15 mouse cellular contexts compared by ENCODE assay signal in genomic region chr6:33094671-33095233, GRCm38 (mm10). TPM values are rescaled to one million over a fixed set of nuclear protein-coding genes. Genes with fewer than 3 reads are reported as not detected.
DNase-seq lines count a peak whose midpoint lies in the region; ATAC-seq and TF ChIP-seq lines count a peak whose summit lies in the region.
"Had no signal": no experiment of that assay in that cellular context is flagged by ENCODE, and none has a peak within 500 bp of the region (broad histone marks: within the 10 kb centered on the region; RNA-seq: fewer than 3 reads in every experiment).

No protein-coding gene starts in this region.

- no peak overlapping the region for H3K4me2 ChIP-seq in forebrain, postnatal 0 days (ENCODE audit: low read depth)
- no peak overlapping the region for H3K4me2 ChIP-seq in forebrain, embryonic 12.5 days
- no peak overlapping the region for H3K4me2 ChIP-seq in heart, embryonic 12.5 days
- H3K4me2 ChIP-seq: lung, embryonic 15.5 days had no signal

- H3K4me3 ChIP-seq in forebrain, postnatal 0 days (ENCODE audit: low read depth, low read length) = no peak overlapping the region
- H3K4me3 ChIP-seq in forebrain, embryonic 12.5 days (replicated peaks) = no peak overlapping the region
- H3K4me3 ChIP-seq in heart, embryonic 12.5 days = no peak overlapping the region
- H3K4me3 ChIP-seq: heart, adult 2 months; lung, embryonic 15.5 days had no signal

- no peak overlapping the region for H3K9ac ChIP-seq in forebrain, postnatal 0 days
- no peak overlapping the region for H3K9ac ChIP-seq in forebrain, embryonic 12.5 days
- no peak overlapping the region for H3K9ac ChIP-seq in heart, embryonic 12.5 days
- H3K9ac ChIP-seq: lung, embryonic 15.5 days had no signal

- DNase-seq in forebrain, postnatal 0 days = peak; percentile 15
- DNase-seq in right cerebral cortex, postnatal 10 days (ENCODE audit: low spot score in 2 of 2) = peak; percentile 27 to 31
- no peak for DNase-seq in right cerebral cortex, postnatal 36 days (ENCODE audit: low spot score in 2 of 2)
- DNase-seq in mesoderm, embryonic 11.5 days (ENCODE audit: low read depth, low spot score) = peak; percentile 42
- no peak for DNase-seq in kidney, postnatal 10 days
- no peak for DNase-seq in urinary bladder, adult 18-20 months (ENCODE audit: low spot score in 2 of 2)
- DNase-seq: adrenal gland, postnatal 36 days; B cell, adult 2 months; cerebellum, adult 8-10 months; heart, adult 2 months; thymus, postnatal 36 days had no signal

- H3K36me3 ChIP-seq in forebrain, postnatal 0 days (ENCODE audit: insufficient read depth) = no peaks in the 10 kb centered on the region
- no peaks in the 10 kb centered on the region for H3K36me3 ChIP-seq in forebrain, embryonic 12.5 days (replicated peaks)
- no peaks in the 10 kb centered on the region for H3K36me3 ChIP-seq in heart, embryonic 12.5 days
- H3K36me3 ChIP-seq: lung, embryonic 15.5 days had no signal

- peak; percentile 64 for ATAC-seq in forebrain, postnatal 0 days
- no peak for ATAC-seq in forebrain, embryonic 12.5 days (ENCODE audit: low FRiP score)
- no peak for ATAC-seq in heart, embryonic 12.5 days (ENCODE audit: insufficient number of reproducible peaks, low FRiP score)
- ATAC-seq: inflammation-experienced regulatory T-cells, adult 6 months had no signal

- TF ChIP-seq CTCF in forebrain, postnatal 0 days (IDR thresholded peaks at IDR 0.05; ENCODE audit: low read depth) = no peak

- H3K27me3 ChIP-seq in forebrain, postnatal 0 days (ENCODE audit: insufficient read depth, low read length) = no peaks in the 10 kb centered on the region
- no peaks in the 10 kb centered on the region for H3K27me3 ChIP-seq in forebrain, embryonic 12.5 days
- H3K27me3 ChIP-seq in heart, embryonic 12.5 days (replicated peaks) = no peaks in the 10 kb centered on the region
- H3K27me3 ChIP-seq: lung, embryonic 15.5 days had no signal

- no peaks in the 10 kb centered on the region for H3K9me3 ChIP-seq in forebrain, postnatal 0 days (ENCODE audit: low read length)
- H3K9me3 ChIP-seq in forebrain, embryonic 12.5 days = no peaks in the 10 kb centered on the region
- H3K9me3 ChIP-seq in heart, embryonic 12.5 days (replicated peaks) = 0 out of 2 replicates have a peak, but pooled peaks cover 3% of the 10 kb centered on the region
- H3K9me3 ChIP-seq: lung, embryonic 15.5 days had no signal

- WGBS in forebrain, postnatal 0 days = 22% methylated on average over 8 of the region's 8 CpGs
- 35% methylated on average over 8 of the region's 8 CpGs for WGBS in forebrain, embryonic 12.5 days
- 55% methylated on average over 8 of the region's 8 CpGs for WGBS in heart, embryonic 12.5 days

- H3K27ac ChIP-seq in forebrain, postnatal 0 days (ENCODE audit: low read depth, low read length) = no peak overlapping the region
- H3K27ac ChIP-seq in forebrain, embryonic 12.5 days = no peak overlapping the region
- H3K27ac ChIP-seq in heart, embryonic 12.5 days (ENCODE audit: poor library complexity, severe bottlenecking) = no peak overlapping the region
- H3K27ac ChIP-seq: heart, adult 2 months; lung, embryonic 15.5 days had no signal

- 0 out of 2 replicates have a peak, but pooled peaks cover 3% of the 10 kb centered on the region for H3K4me1 ChIP-seq in forebrain, postnatal 0 days (ENCODE audit: insufficient read depth)
- H3K4me1 ChIP-seq in forebrain, embryonic 12.5 days = peaks cover 10% of the 10 kb centered on the region
- no peaks in the 10 kb centered on the region for H3K4me1 ChIP-seq in heart, embryonic 12.5 days (replicated peaks)
- H3K4me1 ChIP-seq: lung, embryonic 15.5 days had no signal

RNA-seq across cellular contexts. Expression of gene Chchd3, which starts 34.7 kb away (rescaled TPM):
- total RNA-seq in forebrain, postnatal 0 days (2014; rRNA removed) = 131 and 161 TPM in 2 replicates
- polyA plus RNA-seq in forebrain, postnatal 0 days (2015; fragmentation: Nextera tagmentation; extraction: Ambion mirVana) = 117 TPM in 2 replicates
- polyA plus RNA-seq in forebrain, embryonic 12.5 days (2016; fragmentation: Nextera tagmentation; extraction: Ambion mirVana) = 132 and 139 TPM in 2 replicates
- 173 and 177 TPM in 2 replicates for polyA plus RNA-seq in heart, embryonic 12.5 days (2016; fragmentation: Nextera tagmentation; extraction: Ambion mirVana)

Comparison
In these comparisons a context has a peak if more than half of its experiments do, and no peak if none do; other contexts are left out.
1. DNase-seq: peak in forebrain, postnatal 0 days (single experiment), right cerebral cortex, postnatal 10 days (2 of 2) and mesoderm, embryonic 11.5 days (single experiment); none in right cerebral cortex, postnatal 36 days (0 of 2), kidney, postnatal 10 days (single experiment) and urinary bladder, adult 18-20 months (0 of 2).